Mouse (Mus musculus) kidney, embryonic 16.5 days (tissue): Measurements from ENCODE around the gene Tab2. TPM values are rescaled to one million over a fixed set of nuclear protein-coding genes. Genes with fewer than 3 reads are reported as not detected.
"Not testable (repeated sequence)": the region's sequence is repeated elsewhere in the genome, so short reads cannot be mapped to it uniquely, and the experiment has no call there.

Experiments
- ATAC-seq: fragments of 200-750 bp; cut with Nextera tagmentation; 2 replicates; pipeline ENCODE4 v1.8.0; 2017; ENCODE audit warnings: moderate TSS enrichment; ENCODE audit not compliant: low FRiP score, low TSS enrichment
- H3K27ac ChIP-seq: fragments of 300-500 bp; sonication (generic); 2 replicates; pipeline ENCODE4 v1.5.1; 2014; ENCODE audit warnings: low read length
- H3K27me3 ChIP-seq: fragments of 300-500 bp; sonication (generic); 2 replicates; pipeline ENCODE4 v1.6.1; 2014; ENCODE audit warnings: low read length, control low read depth, mixed read lengths; ENCODE audit not compliant: insufficient read depth
- H3K36me3 ChIP-seq: fragments of 300-500 bp; sonication (generic); 2 replicates; pipeline ENCODE4 v1.6.1; 2014; ENCODE audit warnings: low read length, control low read depth, mixed read lengths; ENCODE audit not compliant: insufficient read depth
- H3K4me1 ChIP-seq: fragments of 300-500 bp; sonication (generic); 2 replicates; pipeline ENCODE4 v1.6.1; 2014; ENCODE audit warnings: low read length, control low read depth, mixed read lengths; ENCODE audit not compliant: insufficient read depth
- H3K4me2 ChIP-seq: fragments of 300-500 bp; sonication (generic); replicated peaks from 2 replicates; pipeline ENCODE4 v1.6.1; 2014; ENCODE audit warnings: low read depth, low read length
- H3K4me3 ChIP-seq: fragments of 300-500 bp; sonication (generic); 2 replicates; pipeline ENCODE4 v1.5.1; 2014; ENCODE audit warnings: mild to moderate bottlenecking, low read length
- H3K9ac ChIP-seq: fragments of 300-500 bp; sonication (generic); replicated peaks from 2 replicates; pipeline ENCODE4 v1.6.1; 2014; ENCODE audit warnings: low read length
- H3K9me3 ChIP-seq: fragments of 300-500 bp; sonication (generic); 2 replicates; pipeline ENCODE4 v1.6.1; 2016; ENCODE audit warnings: low read length, control low read depth
- WGBS: fragments of 180-500 bp; shearing (Covaris S2); extraction: QIAGEN DNeasy Blood & Tissue Kit; methylation state at CpG from one replicate; pipeline ENCODE4 v1.1.7; 2014; 5-methylcytosine and 5-hydroxymethylcytosine counted together
- polyA plus RNA-seq: library from polyadenylated mRNA; unstranded; fragments of >200 nt; fragmentation: Nextera tagmentation; extraction: Ambion mirVana; gene quantifications from 2 replicates; pipeline ENCODE4 v1.2.1, GENCODE M21; 2015

Gene Tab2
- polyA plus RNA-seq, 1 experiment from 2014 or later = 17.7 TPM

- no peak for ATAC-seq
- Histone ChIP-seq H3K9me3 (no peaks in the 10 kb centered on the region), H3K4me1 (no peaks in the 10 kb centered on the region), H3K9ac (no peak overlapping the region), H3K4me2 (no peak overlapping the region), H3K27me3 (no peaks in the 10 kb centered on the region), H3K4me3 (no peak overlapping the region), H3K27ac (no peak overlapping the region), H3K36me3 (peaks cover 62% of the 10 kb centered on the region)
- WGBS = 92% methylated on average over 5 of the region's 5 CpGs
Measured at GRCm38 (mm10) chr10:7904157-7904556, 51.9 kb downstream of the Tab2 start.

GRCm38 (mm10) chr10:7900719-7901627 lies 55.1 kb downstream of the Tab2 start:
- H3K4me3 ChIP-seq = no peak overlapping the region
- H3K27me3 ChIP-seq = no peaks in the 10 kb centered on the region
- H3K9me3 ChIP-seq = no peaks in the 10 kb centered on the region
- H3K36me3 ChIP-seq = peaks cover 36% of the 10 kb centered on the region
- no peak overlapping the region for H3K27ac ChIP-seq
- H3K4me2 ChIP-seq = no peak overlapping the region
- 91% methylated on average over 14 of the region's 14 CpGs for WGBS
- H3K9ac ChIP-seq = no peak overlapping the region
- ATAC-seq = no peak
- no peaks in the 10 kb centered on the region for H3K4me1 ChIP-seq

- H3K9me3 ChIP-seq = no peaks in the 10 kb centered on the region
- 79% methylated on average over 11 of the region's 11 CpGs for WGBS
- no peak overlapping the region for H3K27ac ChIP-seq
- no peaks in the 10 kb centered on the region for H3K36me3 ChIP-seq
- no peak for ATAC-seq
- H3K27me3 ChIP-seq = no peaks in the 10 kb centered on the region
- H3K4me3 ChIP-seq = no peak overlapping the region
- H3K4me1 ChIP-seq = no peaks in the 10 kb centered on the region
- H3K4me2 ChIP-seq = no peak overlapping the region
- H3K9ac ChIP-seq = no peak overlapping the region
Measured at GRCm38 (mm10) chr10:7888256-7888868, 67.7 kb downstream of the Tab2 start.

- Histone ChIP-seq H3K4me3 (no peak overlapping the region), H3K9ac (no peak overlapping the region), H3K27me3 (no peaks in the 10 kb centered on the region), H3K4me1 (no peaks in the 10 kb centered on the region), H3K4me2 (no peak overlapping the region), H3K9me3 (no peaks in the 10 kb centered on the region), H3K36me3 (no peaks in the 10 kb centered on the region), H3K27ac (no peak overlapping the region)
- 11% methylated on average over 5 of the region's 5 CpGs for WGBS
- no peak; the same call in 1 of the 2 replicates for ATAC-seq
Measured at GRCm38 (mm10) chr10:7883524-7883923, 72.5 kb downstream of the Tab2 start.

GRCm38 (mm10) chr10:7881971-7882370 lies 74.1 kb downstream of the Tab2 start:
- Histone ChIP-seq H3K27ac (no peak overlapping the region), H3K36me3 (no peaks in the 10 kb centered on the region), H3K27me3 (no peaks in the 10 kb centered on the region), H3K9me3 (no peaks in the 10 kb centered on the region), H3K9ac (no peak overlapping the region), H3K4me3 (no peak overlapping the region), H3K4me1 (no peaks in the 10 kb centered on the region), H3K4me2 (no peak overlapping the region)
- no peak for ATAC-seq
- 88% methylated on average over 3 of the region's 3 CpGs for WGBS

GRCm38 (mm10) chr10:7880283-7880682 lies 75.7 kb downstream of the Tab2 start:
- not testable (repeated sequence) for ATAC-seq, H3K4me2 ChIP-seq, H3K36me3 ChIP-seq, H3K27me3 ChIP-seq, H3K9me3 ChIP-seq, H3K27ac ChIP-seq, H3K9ac ChIP-seq, H3K4me1 ChIP-seq, H3K4me3 ChIP-seq
- WGBS = 94% methylated on average over 3 of the region's 3 CpGs

- Histone ChIP-seq H3K9me3 (no peaks in the 10 kb centered on the region), H3K9ac (no peak overlapping the region), H3K27me3 (no peaks in the 10 kb centered on the region), H3K27ac (no peak overlapping the region), H3K4me2 (no peak overlapping the region), H3K4me3 (no peak overlapping the region), H3K36me3 (no peaks in the 10 kb centered on the region), H3K4me1 (no peaks in the 10 kb centered on the region)
- ATAC-seq = no peak
- WGBS = 74% methylated on average over 7 of the region's 7 CpGs
Measured at GRCm38 (mm10) chr10:7874194-7874593, 81.8 kb downstream of the Tab2 start.

GRCm38 (mm10) chr10:7871381-7872020 lies 84.5 kb downstream of the Tab2 start:
- no peak for ATAC-seq
- no peak overlapping the region for H3K4me2 ChIP-seq
- no peaks in the 10 kb centered on the region for H3K36me3 ChIP-seq
- no peak overlapping the region for H3K27ac ChIP-seq
- no peaks in the 10 kb centered on the region for H3K9me3 ChIP-seq
- peaks cover 21% of the 10 kb centered on the region for H3K27me3 ChIP-seq
- H3K4me1 ChIP-seq = peaks cover 10% of the 10 kb centered on the region; the same call in 1 of the 2 replicates
- WGBS = 83% methylated on average over 5 of the region's 5 CpGs
- no peak overlapping the region for H3K9ac ChIP-seq
- no peak overlapping the region for H3K4me3 ChIP-seq

- H3K4me3 ChIP-seq = no peak overlapping the region
- ATAC-seq = no peak
- peaks cover 21% of the 10 kb centered on the region for H3K27me3 ChIP-seq
- no peak overlapping the region for H3K9ac ChIP-seq
- 67% methylated on average over 11 of the region's 11 CpGs for WGBS
- no peaks in the 10 kb centered on the region for H3K9me3 ChIP-seq
- no peaks in the 10 kb centered on the region for H3K36me3 ChIP-seq
- peaks cover 10% of the 10 kb centered on the region; the same call in 1 of the 2 replicates for H3K4me1 ChIP-seq
- no peak overlapping the region for H3K27ac ChIP-seq
- H3K4me2 ChIP-seq = no peak overlapping the region
Measured at GRCm38 (mm10) chr10:7870571-7871315, 85.3 kb downstream of the Tab2 start.
